In genomic region chr9:45407706-45408675, GRCm38 (mm10) we compare ENCODE assay signal across 8 mouse cellular contexts. TPM values are rescaled to one million over a fixed set of nuclear protein-coding genes. Genes with fewer than 3 reads are reported as not detected.
DNase-seq lines count a peak whose midpoint lies in the region; ATAC-seq and TF ChIP-seq lines count a peak whose summit lies in the region.

No protein-coding gene starts in this region.

- peak; percentile 85 to 91 for DNase-seq in adrenal gland, postnatal 36 days
- peak; percentile 85 for DNase-seq in embryonic facial prominence, embryonic 10.5 days (ENCODE audit: low spot score)
- DNase-seq in heart, adult 18-20 months: peak; percentile 82 to 89
- peak; percentile 89 for DNase-seq in kidney, adult 18-20 months
- peak; percentile 89 for DNase-seq in midbrain, embryonic 14.5 days
- DNase-seq in spleen, adult 2 months (ENCODE audit: low read depth in 1 of 2, low spot score in 2 of 2): peak in 1 of 2 experiments; percentile 41

- peak overlapping the region; percentile 44 for H3K4me3 ChIP-seq in embryonic facial prominence, embryonic 10.5 days
- H3K4me3 ChIP-seq in limb, embryonic 13.5 days: peak overlapping the region; percentile 38
- H3K4me3 ChIP-seq in midbrain, embryonic 14.5 days (replicated peaks; ENCODE audit: low read depth, low read length): peak overlapping the region; percentile 27
- H3K4me3 ChIP-seq in spleen, adult 2 months (ENCODE audit: extremely low read depth, insufficient read depth, insufficient read length): 0 out of 2 replicates have a peak overlapping the region, but pooled peaks have one; percentile 15

- H3K4me1 ChIP-seq in embryonic facial prominence, embryonic 10.5 days: peaks cover 16% of the 10 kb centered on the region
- H3K4me1 ChIP-seq in limb, embryonic 13.5 days: 0 out of 2 replicates have a peak, but pooled peaks cover 3% of the 10 kb centered on the region
- H3K4me1 ChIP-seq in midbrain, embryonic 14.5 days (ENCODE audit: control insufficient read depth, insufficient read depth, low read length): peaks cover 9% of the 10 kb centered on the region
- peaks cover 3% of the 10 kb centered on the region; the same call in 1 of the 2 replicates for H3K4me1 ChIP-seq in spleen, adult 2 months (ENCODE audit: control insufficient read depth, insufficient read depth, insufficient read length)

- peak overlapping the region; percentile 37; the same call in 1 of the 2 replicates for H3K27ac ChIP-seq in embryonic facial prominence, embryonic 10.5 days (replicated peaks)
- no peak overlapping the region for H3K27ac ChIP-seq in limb, embryonic 13.5 days
- 0 out of 2 replicates have a peak overlapping the region, but pooled peaks have one; percentile 22 for H3K27ac ChIP-seq in midbrain, embryonic 14.5 days (replicated peaks; ENCODE audit: low read depth, low read length)
- no peak overlapping the region for H3K27ac ChIP-seq in spleen, adult 2 months (ENCODE audit: insufficient read depth, low read length)

- no peaks in the 10 kb centered on the region for H3K36me3 ChIP-seq in embryonic facial prominence, embryonic 10.5 days (replicated peaks)
- no peaks in the 10 kb centered on the region for H3K36me3 ChIP-seq in limb, embryonic 13.5 days
- H3K36me3 ChIP-seq in midbrain, embryonic 14.5 days (ENCODE audit: control insufficient read depth, insufficient read depth, low read length): no peaks in the 10 kb centered on the region
- no peaks in the 10 kb centered on the region for H3K36me3 ChIP-seq in spleen, adult 2 months (ENCODE audit: control insufficient read depth, insufficient read depth, low read length)

- H3K27me3 ChIP-seq in embryonic facial prominence, embryonic 10.5 days (replicated peaks; ENCODE audit: low read depth, poor library complexity, severe bottlenecking): peaks cover 46% of the 10 kb centered on the region
- peaks cover 35% of the 10 kb centered on the region for H3K27me3 ChIP-seq in limb, embryonic 13.5 days
- H3K27me3 ChIP-seq in midbrain, embryonic 14.5 days (ENCODE audit: control insufficient read depth, insufficient read depth, low read length): no peaks in the 10 kb centered on the region
- H3K27me3 ChIP-seq in spleen, adult 2 months (ENCODE audit: control insufficient read depth, insufficient read depth, low read length): no peaks in the 10 kb centered on the region

- 37% methylated on average over 33 of the region's 33 CpGs for WGBS in embryonic facial prominence, embryonic 10.5 days
- 39% methylated on average over 33 of the region's 33 CpGs for WGBS in limb, embryonic 13.5 days
- 39% methylated on average over 33 of the region's 33 CpGs for WGBS in midbrain, embryonic 14.5 days
- 49% methylated on average over 33 of the region's 33 CpGs for WGBS in spleen, adult 2 months

- no peak for TF ChIP-seq POLR2A in spleen, adult 2 months (IDR thresholded peaks at IDR 0.05; ENCODE audit: low read depth, low read length)

- H3K9ac ChIP-seq in limb, embryonic 13.5 days: peak overlapping the region; percentile 25; the same call in 1 of the 2 replicates
- no peak overlapping the region; the same call in 1 of the 2 replicates for H3K9ac ChIP-seq in midbrain, embryonic 14.5 days (replicated peaks; ENCODE audit: low read length)

- H3K4me2 ChIP-seq in limb, embryonic 13.5 days (replicated peaks): peak overlapping the region; percentile 59
- H3K4me2 ChIP-seq in midbrain, embryonic 14.5 days (ENCODE audit: low read length): peak overlapping the region; percentile 51

- peak; percentile 69; the same call in 1 of the 2 replicates for TF ChIP-seq CTCF in spleen, adult 2 months (IDR thresholded peaks at IDR 0.05; ENCODE audit: extremely low read depth, insufficient read depth, insufficient read length, insufficient replicate concordance)

- ATAC-seq in limb, embryonic 13.5 days (ENCODE audit: low FRiP score, low read depth): peak; percentile 59
- ATAC-seq in midbrain, embryonic 14.5 days (ENCODE audit: low FRiP score, low TSS enrichment): peak; percentile 54; the same call in 1 of the 2 replicates
- ATAC-seq in erythroblast, adult 5-6 weeks (replicated peaks; ENCODE audit: low FRiP score, poor library complexity, severe bottlenecking): no peak

- no peaks in the 10 kb centered on the region for H3K9me3 ChIP-seq in embryonic facial prominence, embryonic 10.5 days
- H3K9me3 ChIP-seq in limb, embryonic 13.5 days: no peaks in the 10 kb centered on the region
- no peaks in the 10 kb centered on the region for H3K9me3 ChIP-seq in midbrain, embryonic 14.5 days (ENCODE audit: control insufficient read depth, low read length)

RNA-seq across cellular contexts. Expression of gene Fxyd2, which starts 8.5 kb away (rescaled TPM):
- 1 to 10 TPM; 2.4 to 4.8 TPM for total RNA-seq in adrenal gland, postnatal 36 days (2021)
- polyA plus RNA-seq in embryonic facial prominence, embryonic 10.5 days (2016; fragmentation: Nextera tagmentation; extraction: Ambion mirVana): 0.76 and 1.1 TPM in 2 replicates
- total RNA-seq in heart, adult 18-20 months (2021): 1 to 10 TPM; 2.6 to 7.9 TPM
- 3.8 and 5.9 TPM in 2 replicates for polyA plus RNA-seq in limb, embryonic 13.5 days (2015; fragmentation: Nextera tagmentation; extraction: Ambion mirVana)
- 8.0 and 14.1 TPM in 2 replicates for polyA plus RNA-seq in midbrain, embryonic 14.5 days (2014; fragmentation: Nextera tagmentation; extraction: Ambion mirVana)
- polyA plus RNA-seq in spleen, adult 2 months (2012; rRNA removed): 6.1 and 23.9 TPM in 2 replicates
- total RNA-seq in erythroblast, adult 5-6 weeks (2015; ENCODE audit: low replicate concordance): not detected in 2 replicates
- total RNA-seq in erythroblast, adult 5-6 weeks (2017; ENCODE audit: low replicate concordance): not detected in 2 replicates

RNA-seq across cellular contexts. Expression of gene Dscaml1, which starts 18.4 kb away (rescaled TPM):
- 1 to 10 TPM in 1 of 2 experiments, under 1 TPM in 1; 0.50 to 1.4 TPM for total RNA-seq in adrenal gland, postnatal 36 days (2021)
- 0.50 and 0.67 TPM in 2 replicates for polyA plus RNA-seq in embryonic facial prominence, embryonic 10.5 days (2016; fragmentation: Nextera tagmentation; extraction: Ambion mirVana)
- total RNA-seq in heart, adult 18-20 months (2021): under 1 TPM in 1 of 2 experiments, not detected in 1; 0.28 TPM
- polyA plus RNA-seq in limb, embryonic 13.5 days (2015; fragmentation: Nextera tagmentation; extraction: Ambion mirVana): 0.79 and 0.83 TPM in 2 replicates
- 12.4 and 14.8 TPM in 2 replicates for polyA plus RNA-seq in midbrain, embryonic 14.5 days (2014; fragmentation: Nextera tagmentation; extraction: Ambion mirVana)
- 1.3 and 2.3 TPM in 2 replicates for polyA plus RNA-seq in spleen, adult 2 months (2012; rRNA removed)
- not detected in 2 replicates for total RNA-seq in erythroblast, adult 5-6 weeks (2015; ENCODE audit: low replicate concordance)
- not detected in 2 replicates for total RNA-seq in erythroblast, adult 5-6 weeks (2017; ENCODE audit: low replicate concordance)

RNA-seq across cellular contexts. Expression of gene Fxyd6, which starts 38.0 kb away (rescaled TPM):
- total RNA-seq in adrenal gland, postnatal 36 days (2021): 100 to 1,000 TPM; 222 to 224 TPM
- polyA plus RNA-seq in embryonic facial prominence, embryonic 10.5 days (2016; fragmentation: Nextera tagmentation; extraction: Ambion mirVana): 128 and 131 TPM in 2 replicates
- total RNA-seq in heart, adult 18-20 months (2021): 10 to 100 TPM; 15.0 TPM
- 134 and 137 TPM in 2 replicates for polyA plus RNA-seq in limb, embryonic 13.5 days (2015; fragmentation: Nextera tagmentation; extraction: Ambion mirVana)
- 348 and 508 TPM in 2 replicates for polyA plus RNA-seq in midbrain, embryonic 14.5 days (2014; fragmentation: Nextera tagmentation; extraction: Ambion mirVana)
- 9.2 and 22.3 TPM in 2 replicates for polyA plus RNA-seq in spleen, adult 2 months (2012; rRNA removed)
- total RNA-seq in erythroblast, adult 5-6 weeks (2015; ENCODE audit: low replicate concordance): not detected in 2 replicates
- not detected in 2 replicates for total RNA-seq in erythroblast, adult 5-6 weeks (2017; ENCODE audit: low replicate concordance)

Comparison
In these comparisons a context has a peak if more than half of its experiments do, and no peak if none do; other contexts are left out.
1. H3K27ac ChIP-seq: peak in embryonic facial prominence, embryonic 10.5 days (single experiment) and midbrain, embryonic 14.5 days (single experiment); none in limb, embryonic 13.5 days (single experiment) and spleen, adult 2 months (single experiment).
2. Peak in every context shown above with its lines, with median percentiles within 50 percentile points of each other: H3K4me3 ChIP-seq.